ENCODE assay signal across 9 mouse cellular contexts in genomic region chr3:55248508-55248907, GRCm38 (mm10). TPM values are rescaled to one million over a fixed set of nuclear protein-coding genes. Genes with fewer than 3 reads are reported as not detected.
A peak's percentile ranks its signal among the peaks of the same experiment; 100 is the strongest.
DNase-seq lines count a peak whose midpoint lies in the region; ATAC-seq and TF ChIP-seq lines count a peak whose summit lies in the region.
"Had no signal": no experiment of that assay in that cellular context is flagged by ENCODE, and none has a peak within 500 bp of the region (broad histone marks: within the 10 kb centered on the region; RNA-seq: fewer than 3 reads in every experiment).

No protein-coding gene starts in this region.

- WGBS in forebrain, embryonic 14.5 days, result 31% methylated on average over 6 of the region's 6 CpGs
- WGBS in forebrain, embryonic 11.5 days, result 82% methylated on average over 6 of the region's 6 CpGs

- no peak for TF ChIP-seq CTCF in cortical plate, adult 2 months (IDR thresholded peaks at IDR 0.05; ENCODE audit: extremely low read depth, insufficient read depth, low read length)

- H3K4me1 ChIP-seq in forebrain, embryonic 14.5 days (ENCODE audit: control insufficient read depth, insufficient read depth, low read length), result peaks cover 21% of the 10 kb centered on the region
- peaks cover 1% of the 10 kb centered on the region for H3K4me1 ChIP-seq in forebrain, embryonic 11.5 days (replicated peaks; ENCODE audit: control insufficient read depth, insufficient read depth, low read length)
- H3K4me1 ChIP-seq in cortical plate, adult 2 months (ENCODE audit: control insufficient read depth, insufficient read depth, low read length), result peaks cover 13% of the 10 kb centered on the region
- H3K4me1 ChIP-seq: stomach, embryonic 15.5 days had no signal

- H3K9me3 ChIP-seq in forebrain, embryonic 14.5 days (replicated peaks; ENCODE audit: control insufficient read depth, low read length), result no peaks in the 10 kb centered on the region
- no peaks in the 10 kb centered on the region for H3K9me3 ChIP-seq in forebrain, embryonic 11.5 days (ENCODE audit: control insufficient read depth, low read length)
- H3K9me3 ChIP-seq: stomach, embryonic 15.5 days had no signal

- no peak overlapping the region for H3K4me2 ChIP-seq in forebrain, embryonic 14.5 days (ENCODE audit: low read length)
- H3K4me2 ChIP-seq in forebrain, embryonic 11.5 days (ENCODE audit: low read depth, low read length, severe bottlenecking), result no peak overlapping the region
- H3K4me2 ChIP-seq: stomach, embryonic 15.5 days had no signal

- no peaks in the 10 kb centered on the region for H3K27me3 ChIP-seq in forebrain, embryonic 14.5 days (replicated peaks; ENCODE audit: control insufficient read depth, insufficient read depth, low read length)
- no peaks in the 10 kb centered on the region for H3K27me3 ChIP-seq in forebrain, embryonic 11.5 days (ENCODE audit: control insufficient read depth, insufficient read depth, low read length)

- no peak for TF ChIP-seq POLR2A in cortical plate, adult 2 months (IDR thresholded peaks at IDR 0.05; ENCODE audit: extremely low read depth, insufficient read depth, low read length)

- DNase-seq in forebrain, embryonic 14.5 days (ENCODE audit: low spot score), result peak; percentile 88
- DNase-seq in forebrain, embryonic 11.5 days (ENCODE audit: low spot score), result no peak
- DNase-seq in left cerebral cortex, postnatal 14 days (ENCODE audit: low spot score in 2 of 2), result peak; percentile 63 to 67
- DNase-seq in left cerebral cortex, adult 11 months (ENCODE audit: low spot score), result no peak
- peak; percentile 50 for DNase-seq in lung, postnatal 36 days
- DNase-seq in urinary bladder, adult 2 months (ENCODE audit: low spot score), result no peak
- DNase-seq in testis, postnatal 10 days (ENCODE audit: low spot score), result no peak

- peak; percentile 81 for ATAC-seq in forebrain, embryonic 14.5 days
- ATAC-seq in forebrain, embryonic 11.5 days (replicated peaks; ENCODE audit: low FRiP score), result no peak

- H3K36me3 ChIP-seq in forebrain, embryonic 14.5 days (ENCODE audit: control insufficient read depth, insufficient read depth, low read length), result peaks cover 39% of the 10 kb centered on the region
- peaks cover 3% of the 10 kb centered on the region; the same call in 1 of the 2 replicates for H3K36me3 ChIP-seq in forebrain, embryonic 11.5 days (ENCODE audit: control insufficient read depth, insufficient read depth, low read length)
- H3K36me3 ChIP-seq: stomach, embryonic 15.5 days had no signal

- no peak overlapping the region for H3K9ac ChIP-seq in forebrain, embryonic 14.5 days (ENCODE audit: low read length)
- no peak overlapping the region for H3K9ac ChIP-seq in forebrain, embryonic 11.5 days (ENCODE audit: low read length)
- H3K9ac ChIP-seq: stomach, embryonic 15.5 days had no signal

- H3K4me3 ChIP-seq in forebrain, embryonic 14.5 days (ENCODE audit: low read depth, low read length), result no peak overlapping the region
- H3K4me3 ChIP-seq in forebrain, embryonic 11.5 days (ENCODE audit: low read depth, low read length), result no peak overlapping the region
- peak overlapping the region; percentile 50 for H3K4me3 ChIP-seq in cortical plate, adult 2 months (ENCODE audit: insufficient read depth, low read length)
- H3K4me3 ChIP-seq: stomach, embryonic 15.5 days had no signal

- H3K27ac ChIP-seq in forebrain, embryonic 14.5 days (ENCODE audit: low read depth, low read length), result no peak overlapping the region
- no peak overlapping the region for H3K27ac ChIP-seq in forebrain, embryonic 11.5 days (ENCODE audit: low read depth, low read length)
- peak overlapping the region; percentile 66 for H3K27ac ChIP-seq in cortical plate, adult 2 months (ENCODE audit: insufficient read depth, low read length)
- H3K27ac ChIP-seq: stomach, embryonic 15.5 days had no signal

- intact Hi-C loops in left cerebral cortex, postnatal 14 days (cut with DNase I), result loop anchor here (5.0 kb wide), 1 partner anchor 69 kb away; no protein-coding TSS in a partner anchor

RNA-seq across cellular contexts. Expression of gene Dclk1, which starts 6.3 kb away (rescaled TPM):
- polyA plus RNA-seq in forebrain, embryonic 14.5 days (2014; fragmentation: Nextera tagmentation; extraction: Ambion mirVana), result 140 and 192 TPM in 2 replicates
- polyA plus RNA-seq in forebrain, embryonic 11.5 days (2014; fragmentation: Nextera tagmentation; extraction: Ambion mirVana), result 77.5 and 83.3 TPM in 2 replicates
- total RNA-seq in left cerebral cortex, postnatal 14 days (2021), result 1,000 to 10,000 TPM; 1,062 to 1,119 TPM
- 333 and 339 TPM in 2 replicates for polyA plus RNA-seq in cortical plate, adult 2 months (2012; rRNA removed)
- polyA plus RNA-seq in urinary bladder, adult 2 months (2012; rRNA removed), result 2.6 and 3.8 TPM in 2 replicates

Comparison
In these comparisons a context has a peak if more than half of its experiments do, and no peak if none do; other contexts are left out.
1. DNase-seq: peak in forebrain, embryonic 14.5 days (single experiment), left cerebral cortex, postnatal 14 days (2 of 2) and lung, postnatal 36 days (single experiment); none in forebrain, embryonic 11.5 days (single experiment), left cerebral cortex, adult 11 months (single experiment), urinary bladder, adult 2 months (single experiment) and testis, postnatal 10 days (single experiment).
2. RNA of gene Dclk1, which starts 6.3 kb away (polyA plus RNA-seq): 333 to 339 TPM in cortical plate, adult 2 months, 140 to 192 TPM in forebrain, embryonic 14.5 days and 77.5 to 83.3 TPM in forebrain, embryonic 11.5 days; 2.6 to 3.8 TPM in urinary bladder, adult 2 months; every median in the first group is over 10 times any median in the second.